ENCODE assay signal across 26 mouse cellular contexts in genomic region chr16:20739845-20740244, GRCm38 (mm10). TPM values are rescaled to one million over a fixed set of nuclear protein-coding genes. Genes with fewer than 3 reads are reported as not detected.
"Had no signal": no experiment of that assay in that cellular context is flagged by ENCODE, and none has a peak within 500 bp of the region (broad histone marks: within the 10 kb centered on the region; RNA-seq: fewer than 3 reads in every experiment).

No protein-coding gene starts in this region.

- ATAC-seq: hindbrain, embryonic 16.5 days; inflammation-experienced regulatory T-cells, adult 6 months; intestine, embryonic 15.5 days; intestine, postnatal 0 days had no signal

- H3K9ac ChIP-seq: heart, embryonic 13.5 days; heart, embryonic 15.5 days; hindbrain, embryonic 12.5 days; hindbrain, embryonic 14.5 days; intestine, embryonic 15.5 days; liver, embryonic 13.5 days had no signal

- H3K9me3 ChIP-seq: heart, embryonic 13.5 days; heart, embryonic 15.5 days; hindbrain, embryonic 10.5 days; hindbrain, embryonic 12.5 days; intestine, embryonic 15.5 days; liver, embryonic 13.5 days had no signal

- H3K4me2 ChIP-seq: heart, embryonic 11.5 days; heart, embryonic 13.5 days; heart, embryonic 15.5 days; hindbrain, embryonic 12.5 days; hindbrain, embryonic 14.5 days; intestine, embryonic 15.5 days; liver, embryonic 11.5 days; liver, embryonic 13.5 days had no signal

- H3K27ac ChIP-seq: gastrocnemius, adult 2 months; heart, adult 2 months; heart, embryonic 13.5 days; heart, embryonic 15.5 days; hindbrain, embryonic 10.5 days; hindbrain, embryonic 12.5 days; hindbrain, embryonic 14.5 days; intestine, embryonic 15.5 days; layer of hippocampus, adult 2 months; left cerebral cortex, adult 2 months; liver, embryonic 13.5 days had no signal

- H3K36me3 ChIP-seq: heart, embryonic 13.5 days; heart, embryonic 15.5 days; intestine, embryonic 15.5 days; liver, embryonic 13.5 days had no signal

- H3K4me3 ChIP-seq: gastrocnemius, adult 2 months; heart, adult 2 months; heart, embryonic 13.5 days; heart, embryonic 15.5 days; hindbrain, embryonic 10.5 days; hindbrain, embryonic 12.5 days; intestine, embryonic 15.5 days; layer of hippocampus, adult 2 months; left cerebral cortex, adult 2 months; liver, embryonic 13.5 days had no signal

- H3K4me1 ChIP-seq: heart, embryonic 13.5 days; heart, embryonic 15.5 days; hindbrain, embryonic 10.5 days; hindbrain, embryonic 12.5 days; intestine, embryonic 15.5 days; liver, embryonic 13.5 days had no signal

- DNase-seq: gastrocnemius, adult 2 months; gastrocnemius, postnatal 10 days; gastrocnemius, postnatal 25 days; heart, adult 2 months; heart, postnatal 4 days; kidney, adult 18-20 months; kidney, adult 8-10 months; kidney, postnatal 10 days; kidney, postnatal 25 days; kidney, postnatal 4 days; liver; liver, embryonic 13.5 days had no signal

RNA-seq across cellular contexts. Expression of gene Thpo, which starts 5.5 kb away (rescaled TPM):
- total RNA-seq: granulocyte monocyte progenitor cell, adult 5-6 weeks had no signal
- polyA plus RNA-seq: inflammation-experienced regulatory T-cells, adult 6 months had no signal

RNA-seq across cellular contexts. Expression of gene Chrd, which starts 6.9 kb away (rescaled TPM):
- total RNA-seq: granulocyte monocyte progenitor cell, adult 5-6 weeks had no signal
- polyA plus RNA-seq: inflammation-experienced regulatory T-cells, adult 6 months had no signal

RNA-seq across cellular contexts. Expression of gene Fam131a, which starts 46.8 kb away (rescaled TPM):
- total RNA-seq: granulocyte monocyte progenitor cell, adult 5-6 weeks had no signal
